Mouse (Mus musculus) T-cell, adult 66 days (primary cell): ENCODE measurements around the gene Vwc2. TPM values are rescaled to one million over a fixed set of nuclear protein-coding genes. Genes with fewer than 3 reads are reported as not detected.

Experiments used
- total RNA-seq, 2 experiments: library from RNA; stranded (reverse); gene quantifications; 3 replicates in 1 of 2; 4 replicates in 1 of 2; pipeline ENCODE4 v1.2.4; 2023

Vwc2 gene
- not detected for total RNA-seq

GRCm38 (mm10) chr11:11113576-11114233 is at the start of gene Vwc2:
Gene Vwc2, plus strand, starts transcription at chr11:11114223.

